Mouse (Mus musculus) right cerebral cortex, adult 18-20 months (tissue): Measurements from ENCODE around the gene Olfr887.

Source experiments
- DNase-seq: peaks from one replicate; pipeline ENCODE4 v3.0.0; 2022; ENCODE audit warnings: mixed read lengths

The Olfr887 gene

GRCm38 (mm10) chr9:38083772-38084171 is at the start of gene Olfr887:
TSS of gene Olfr887 (plus strand) at chr9:38084072.
- no peak for DNase-seq

GRCm38 (mm10) chr9:38046255-38046654 is 37.6 kb upstream of the Olfr887 start, which contains the start of gene Olfr884:
TSS of gene Olfr884 (plus strand) at chr9:38046555.
- DNase-seq, result no peak

DNA sequence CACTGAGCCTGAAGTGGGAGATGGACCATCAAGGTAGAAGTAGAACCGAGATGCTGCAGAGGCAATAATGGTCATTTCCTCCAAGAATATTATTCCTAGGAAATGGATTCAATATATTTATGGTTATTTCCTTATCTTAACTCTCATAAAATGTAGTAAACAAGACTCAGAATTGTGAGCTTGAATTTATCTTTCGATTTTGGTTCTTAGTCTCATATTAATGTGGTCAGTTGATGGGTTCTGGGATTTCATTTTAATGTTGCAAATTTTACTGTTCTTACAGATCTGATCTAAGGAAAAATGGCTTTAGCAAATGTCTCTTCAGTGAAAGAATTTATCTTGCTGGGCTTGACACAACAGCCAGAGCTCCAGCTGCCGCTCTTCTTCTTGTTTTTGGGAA is 22.9 kb upstream of the Olfr887 start, which contains the start of gene Olfr885:
Olfr885 (plus strand) TSS at position 301 of the 400 bp plus-strand sequence.
- DNase-seq, result no peak

GRCm38 (mm10) chr9:38107828-38108227 is 24.0 kb downstream of the Olfr887 start, which contains the start of gene Olfr888:
TSS of gene Olfr888 (plus strand) at chr9:38108128.
- no peak for DNase-seq

DNA sequence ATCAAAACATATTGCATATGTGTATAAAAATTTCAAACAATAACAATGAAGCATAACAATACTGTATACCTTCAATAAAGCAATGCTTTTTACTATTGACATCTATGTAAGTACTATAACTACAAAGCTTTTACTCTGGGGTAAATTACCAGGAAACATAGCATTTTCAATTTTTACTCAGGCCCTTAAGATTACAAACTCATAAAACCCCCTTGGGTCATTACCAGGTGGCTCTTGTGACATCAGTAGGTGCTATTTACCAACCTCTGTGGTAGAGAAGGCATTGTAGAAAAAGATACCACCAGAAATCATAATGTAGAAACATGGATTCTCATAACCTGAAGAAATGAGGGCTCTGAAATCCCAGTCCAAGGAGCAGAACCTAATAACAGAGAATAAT is 31.0 kb downstream of the Olfr887 start, which contains the start of gene Olfr889:
Olfr889 (plus strand) TSS at position 301 of the 400 bp plus-strand sequence.
- DNase-seq, result no peak
